Mouse (Mus musculus) neutrophil, adult 83 days (primary cell): ENCODE results near the gene Pramef25. TPM values are rescaled to one million over a fixed set of nuclear protein-coding genes. Genes with fewer than 3 reads are reported as not detected.

ENCODE experiments used
- total RNA-seq, 2 experiments: library from RNA; stranded (reverse); gene quantifications; one replicate each; pipeline ENCODE4 v1.2.4; 2023

Pramef25 gene
- total RNA-seq, result not detected

GRCm38 (mm10) chr4:143950916-143951315 is at the start of gene Pramef25:
Gene Pramef25, minus strand, starts transcription at chr4:143951016.

GRCm38 (mm10) chr4:143994269-143994668 is 43.5 kb upstream of the Pramef25 start, which contains the start of gene Pramef17:
Gene Pramef17, minus strand, starts transcription at chr4:143994369.

GRCm38 (mm10) chr4:143966850-143967249 is 16.0 kb upstream of the Pramef25 start, which contains the start of gene Gm13101:
Gene Gm13101, minus strand, starts transcription at chr4:143966950.

DNA sequence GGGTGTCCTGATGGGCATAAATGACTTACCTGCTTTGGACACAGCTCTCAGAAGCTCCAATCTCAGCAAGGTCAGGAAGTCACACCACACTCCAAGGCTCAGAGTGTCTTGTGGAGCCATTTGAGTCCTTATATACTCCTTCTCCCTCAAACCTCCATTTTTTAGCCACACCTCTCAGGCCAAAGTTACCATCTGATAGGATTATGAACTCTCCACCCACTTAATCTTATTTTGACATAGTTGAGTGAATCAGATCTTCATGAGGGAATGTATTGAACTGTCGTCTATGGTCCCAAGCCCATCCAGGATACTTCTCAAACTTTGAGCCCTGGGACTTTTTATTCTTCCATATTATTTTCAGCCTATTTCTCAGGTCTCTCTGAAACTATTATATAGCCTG is 50.5 kb downstream of the Pramef25 start, which contains the start of gene Pramef6:
Gene Pramef6 (minus strand): TSS at position 101 of the 400 bp plus-strand sequence.

Other genes with a start within 250 kb of the Pramef25 start
- not detected for gene Gm13089, start 248.3 kb downstream of the Pramef25 start, total RNA-seq
- not detected for gene Gm13078, start 231.6 kb downstream of the Pramef25 start, total RNA-seq
- not detected for gene Gm13023, start 161.7 kb downstream of the Pramef25 start, total RNA-seq
- not detected for gene Gm13084, start 134.9 kb downstream of the Pramef25 start, total RNA-seq
- gene Gm13103, start 104.5 kb downstream of the Pramef25 start, total RNA-seq, result not detected
- not detected for gene Pramef6, start 50.6 kb downstream of the Pramef25 start, total RNA-seq
- gene Gm13101, start 15.9 kb upstream of the Pramef25 start, total RNA-seq, result not detected
- not detected for gene Pramef17, start 43.4 kb upstream of the Pramef25 start, total RNA-seq
- not detected for gene Pramel4, start 108.1 kb upstream of the Pramef25 start, total RNA-seq
- gene Gm13102, start 155.5 kb upstream of the Pramef25 start, total RNA-seq, result not detected
- not detected for gene Oog3, start 211.6 kb upstream of the Pramef25 start, total RNA-seq
- gene Oog2, start 239.7 kb upstream of the Pramef25 start, total RNA-seq, result not detected